Mouse (Mus musculus): Measurements from ENCODE around the gene Wwp2. TPM values are rescaled to one million over a fixed set of nuclear protein-coding genes. Genes with fewer than 3 reads are reported as not detected.

Wwp2 gene
- total and polyA plus RNA-seq, 3 experiments, result 21.8 to 31.5 TPM; not detected in 1

- Histone ChIP-seq H3K9me3 (replicated peaks; ENCODE audit: insufficient read depth, low read length) (no peaks in the 10 kb centered on the region), H3K4me3 (ENCODE audit: control insufficient read depth in 1 of 2, insufficient read depth in 1 of 2, low read depth in 2 of 2, low read length in 2 of 2) (no peak overlapping the region)
Observed at GRCm38 (mm10) chr8:107544211-107544610, 108.0 kb downstream of the Wwp2 start.

GRCm38 (mm10) chr8:107544651-107545174, 108.5 kb downstream of the Wwp2 start:
- no peaks in the 10 kb centered on the region for H3K4me1 ChIP-seq (ENCODE audit: control insufficient read depth in 1 of 2, insufficient read depth in 2 of 2, low read length in 2 of 2)
- no peaks in the 10 kb centered on the region for H3K79me2 ChIP-seq (ENCODE audit: control insufficient read depth, insufficient read depth, low read length, poor library complexity)
- H3K9me3 ChIP-seq (replicated peaks; ENCODE audit: insufficient read depth, low read length), result no peaks in the 10 kb centered on the region
- DNase-seq (ENCODE audit: low read depth, low spot score), result no peak
- H3K36me3 ChIP-seq (ENCODE audit: control insufficient read depth in 1 of 2, insufficient read depth in 2 of 2, low read length in 2 of 2), result no peaks in the 10 kb centered on the region; a peak in 2 of 4 replicates
- no peak for TF ChIP-seq CTCF (IDR thresholded peaks at IDR 0.05 in 2 of 3, conservative IDR thresholded peaks at IDR 0.05 in 1 of 3; ENCODE audit: control insufficient read depth in 1 of 3, insufficient read depth in 1 of 3, low read depth in 2 of 3, low read length in 3 of 3, poor library complexity in 1 of 3, severe bottlenecking in 1 of 3)
- H3K27ac ChIP-seq (ENCODE audit: control insufficient read depth, low read depth, low read length), result no peak overlapping the region
- no peak overlapping the region for H3K9ac ChIP-seq (ENCODE audit: control insufficient read depth, low read depth, low read length, poor library complexity, severe bottlenecking)
- no peaks in the 10 kb centered on the region for H3K27me3 ChIP-seq (ENCODE audit: control insufficient read depth in 1 of 2, insufficient read depth in 2 of 2, low read length in 2 of 2)
- no peak overlapping the region for H3K4me3 ChIP-seq (ENCODE audit: control insufficient read depth in 1 of 2, insufficient read depth in 1 of 2, low read depth in 2 of 2, low read length in 2 of 2)

More at GRCm38 (mm10) chr8:107544211-107544610, 108.0 kb downstream of the Wwp2 start:
- TF ChIP-seq POLR2AphosphoS5 (IDR thresholded peaks at IDR 0.05; ENCODE audit: borderline replicate concordance, low read depth, low read length), result no peak
- no peak for TF ChIP-seq TCF12 (IDR thresholded peaks at IDR 0.05; ENCODE audit: low read depth, low read length)
- TF ChIP-seq POLR2A (IDR thresholded peaks at IDR 0.05; ENCODE audit: control insufficient read depth in 1 of 2, insufficient read depth in 1 of 2, low read depth in 1 of 2, low read length in 2 of 2, poor library complexity in 1 of 2), result no peak
- no peak for TF ChIP-seq MEF2A (IDR thresholded peaks at IDR 0.05; ENCODE audit: extremely low read depth, insufficient replicate concordance, low read depth, low read length, poor library complexity, severe bottlenecking)
- TF ChIP-seq ZMIZ1 (IDR thresholded peaks at IDR 0.05; ENCODE audit: low read depth, low read length), result no peak
- TF ChIP-seq USF1 (IDR thresholded peaks at IDR 0.05; ENCODE audit: low read depth, low read length), result no peak
- no peak for DNase-seq (ENCODE audit: low read depth, low spot score)
- no peaks in the 10 kb centered on the region for H3K27me3 ChIP-seq (ENCODE audit: control insufficient read depth in 1 of 2, insufficient read depth in 2 of 2, low read length in 2 of 2)
- H3K4me1 ChIP-seq (ENCODE audit: control insufficient read depth in 1 of 2, insufficient read depth in 2 of 2, low read length in 2 of 2), result no peaks in the 10 kb centered on the region
- H3K36me3 ChIP-seq (ENCODE audit: control insufficient read depth in 1 of 2, insufficient read depth in 2 of 2, low read length in 2 of 2), result no peaks in the 10 kb centered on the region; a peak in 2 of 4 replicates
- H3K9ac ChIP-seq (ENCODE audit: control insufficient read depth, low read depth, low read length, poor library complexity, severe bottlenecking), result no peak overlapping the region
- no peaks in the 10 kb centered on the region for H3K79me2 ChIP-seq (ENCODE audit: control insufficient read depth, insufficient read depth, low read length, poor library complexity)
- H3K27ac ChIP-seq (ENCODE audit: control insufficient read depth, low read depth, low read length), result no peak overlapping the region

GRCm38 (mm10) chr8:107545621-107546152, 109.5 kb downstream of the Wwp2 start:
- DNase-seq (ENCODE audit: low read depth, low spot score), result no peak
- no peak overlapping the region for H3K27ac ChIP-seq (ENCODE audit: control insufficient read depth, low read depth, low read length)
- no peaks in the 10 kb centered on the region for H3K79me2 ChIP-seq (ENCODE audit: control insufficient read depth, insufficient read depth, low read length, poor library complexity)
- no peaks in the 10 kb centered on the region for H3K27me3 ChIP-seq (ENCODE audit: control insufficient read depth in 1 of 2, insufficient read depth in 2 of 2, low read length in 2 of 2)
- no peaks in the 10 kb centered on the region for H3K4me1 ChIP-seq (ENCODE audit: control insufficient read depth in 1 of 2, insufficient read depth in 2 of 2, low read length in 2 of 2)
- H3K9me3 ChIP-seq (replicated peaks; ENCODE audit: insufficient read depth, low read length), result no peaks in the 10 kb centered on the region
- no peak overlapping the region for H3K9ac ChIP-seq (ENCODE audit: control insufficient read depth, low read depth, low read length, poor library complexity, severe bottlenecking)
- no peaks in the 10 kb centered on the region; a peak in 2 of 4 replicates for H3K36me3 ChIP-seq (ENCODE audit: control insufficient read depth in 1 of 2, insufficient read depth in 2 of 2, low read length in 2 of 2)
- no peak for TF ChIP-seq TBP (IDR thresholded peaks at IDR 0.05; ENCODE audit: low read depth, low read length)
- no peak for TF ChIP-seq KAT2A (conservative IDR thresholded peaks at IDR 0.05; ENCODE audit: low read depth, low read length)
- no peak for TF ChIP-seq TCF12 (IDR thresholded peaks at IDR 0.05; ENCODE audit: low read depth, low read length)
- no peak for TF ChIP-seq ZNF384 (IDR thresholded peaks at IDR 0.05; ENCODE audit: low read depth, low read length)
- no peak for TF ChIP-seq MAFK (IDR thresholded peaks at IDR 0.05; ENCODE audit: borderline replicate concordance, low read depth, low read length)
- TF ChIP-seq SIN3A (IDR thresholded peaks at IDR 0.05; ENCODE audit: low read length), result no peak
- TF ChIP-seq GATA1 (IDR thresholded peaks at IDR 0.05; ENCODE audit: low read depth, low read length), result no peak
- no peak for TF ChIP-seq MAX (IDR thresholded peaks at IDR 0.05; ENCODE audit: low read length)
- no peak for TF ChIP-seq CHD2 (IDR thresholded peaks at IDR 0.05; ENCODE audit: low read length)
- TF ChIP-seq MYB (IDR thresholded peaks at IDR 0.05; ENCODE audit: low read depth, low read length), result no peak
- no peak for TF ChIP-seq ZMIZ1 (IDR thresholded peaks at IDR 0.05; ENCODE audit: low read depth, low read length)
- TF ChIP-seq MXI1 (IDR thresholded peaks at IDR 0.05; ENCODE audit: low read depth, low read length), result no peak
- no peak for TF ChIP-seq CHD1 (IDR thresholded peaks at IDR 0.05; ENCODE audit: low read depth, low read length)
- TF ChIP-seq CTCF (IDR thresholded peaks at IDR 0.05 in 2 of 3, conservative IDR thresholded peaks at IDR 0.05 in 1 of 3; ENCODE audit: control insufficient read depth in 1 of 3, insufficient read depth in 1 of 3, low read depth in 2 of 3, low read length in 3 of 3, poor library complexity in 1 of 3, severe bottlenecking in 1 of 3), result no peak
- no peak for TF ChIP-seq GABPA (IDR thresholded peaks at IDR 0.05; ENCODE audit: low read depth, low read length)
- no peak for TF ChIP-seq MEF2A (IDR thresholded peaks at IDR 0.05; ENCODE audit: extremely low read depth, insufficient replicate concordance, low read depth, low read length, poor library complexity, severe bottlenecking)
- TF ChIP-seq EP300 (IDR thresholded peaks at IDR 0.05; ENCODE audit: low read depth in 1 of 2, low read length in 2 of 2), result no peak
- TF ChIP-seq HCFC1 (IDR thresholded peaks at IDR 0.05; ENCODE audit: low read depth, low read length), result no peak
- no peak for TF ChIP-seq JUND (IDR thresholded peaks at IDR 0.05; ENCODE audit: low read depth, low read length)
- no peak for TF ChIP-seq RCOR1 (IDR thresholded peaks at IDR 0.05; ENCODE audit: low read depth, low read length)
- no peak overlapping the region for H3K4me3 ChIP-seq (ENCODE audit: control insufficient read depth in 1 of 2, insufficient read depth in 1 of 2, low read depth in 2 of 2, low read length in 2 of 2)

All from MEL (cell line).